Mouse (Mus musculus): ENCODE measurements around the gene Psma4.

DNA sequence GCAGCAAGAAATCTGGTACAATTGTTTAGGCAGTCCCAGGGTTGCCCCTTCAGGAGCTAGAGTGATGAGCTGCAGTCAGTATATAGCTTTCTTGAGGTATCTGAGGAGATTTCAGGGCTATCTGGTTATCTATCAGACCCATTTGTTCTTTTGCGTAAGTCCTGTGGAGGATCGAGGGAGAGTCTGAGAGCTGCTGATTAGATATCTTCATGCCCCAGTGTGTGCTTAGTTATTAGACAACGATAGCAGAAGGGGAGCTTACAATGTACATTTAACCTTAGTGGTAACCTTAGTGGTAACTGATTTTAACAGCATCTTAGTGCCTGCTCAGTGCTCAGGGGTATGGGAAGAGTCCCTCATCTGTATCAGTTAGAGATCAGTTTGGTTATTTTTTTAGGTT lies 45.1 kb downstream of the Psma4 start:
- TF ChIP-seq MAFK (IDR thresholded peaks at IDR 0.05; ENCODE audit: insufficient read depth, low read depth, low read length) = no peak
- TF ChIP-seq HCFC1 (IDR thresholded peaks at IDR 0.05; ENCODE audit: borderline replicate concordance, insufficient read depth, low read length) = no peak

Data from ES-E14 (cell line).